Mouse (Mus musculus) C2C12 (cell line): ENCODE data around the gene Gm38392. TPM values are rescaled to one million over a fixed set of nuclear protein-coding genes. Genes with fewer than 3 reads are reported as not detected.
A peak's percentile ranks its signal among the peaks of the same experiment; 100 is the strongest.

Experiments
- H3K27me3 ChIP-seq: one replicate; pipeline ENCODE4 v1.6.1; 2011; ENCODE audit not compliant: control insufficient read depth, insufficient read depth, insufficient read length
- H3K36me3 ChIP-seq: one replicate; pipeline ENCODE4 v1.6.1; 2011; ENCODE audit not compliant: control insufficient read depth, insufficient read depth
- H3K4me3 ChIP-seq: one replicate; pipeline ENCODE4 v1.5.1; 2011; ENCODE audit warnings: mild to moderate bottlenecking, control low read depth; ENCODE audit not compliant: poor library complexity, insufficient read depth, severe bottlenecking
- H3K79me2 ChIP-seq: one replicate; pipeline ENCODE4 v1.6.1; 2011; ENCODE audit not compliant: control insufficient read depth, insufficient read depth
- H3K79me3 ChIP-seq: one replicate; pipeline ENCODE4 v1.6.1; 2011; ENCODE audit warnings: low read depth, control low read depth
- H3ac ChIP-seq: one replicate; pipeline ENCODE3; 2011; ENCODE audit warnings: low read depth; ENCODE audit not compliant: control insufficient read depth, insufficient read length
- CEBPB ChIP-seq: IDR thresholded peaks from one replicate; pipeline ENCODE4 v1.6.1; 2011; ENCODE audit warnings: low read depth, mild to moderate bottlenecking, control low read depth, moderate library complexity
- CTCF ChIP-seq: IDR thresholded peaks from one replicate; pipeline ENCODE4 v1.5.1; 2011; ENCODE audit not compliant: control insufficient read depth, insufficient read depth, insufficient read length
- FOSL1 ChIP-seq: IDR thresholded peaks from one replicate; pipeline ENCODE4 v1.8.0; 2011; ENCODE audit warnings: mild to moderate bottlenecking, low read length; ENCODE audit not compliant: poor library complexity, insufficient read depth, severe bottlenecking
- MAX ChIP-seq: IDR thresholded peaks from one replicate; pipeline ENCODE4 v1.6.1; 2011; ENCODE audit warnings: mild to moderate bottlenecking, control low read depth
- MYOD1 ChIP-seq: IDR thresholded peaks from one replicate; pipeline ENCODE4 v1.6.1; 2011; ENCODE audit warnings: low read depth; ENCODE audit not compliant: control insufficient read depth, insufficient read length
- MYOG ChIP-seq: IDR thresholded peaks from one replicate; pipeline ENCODE4 v1.6.1; 2011; ENCODE audit not compliant: control insufficient read depth, insufficient read length; ENCODE audit errors: extremely low read depth
- USF1 ChIP-seq: IDR thresholded peaks from one replicate; pipeline ENCODE4 v1.6.1; 2011; ENCODE audit warnings: low read depth, mild to moderate bottlenecking, control low read depth, moderate library complexity
- polyA plus RNA-seq: library from polyadenylated mRNA; unstranded; fragments of >200 nt; fragmentation: generic; extraction: Trizol; gene quantifications from one replicate; pipeline ENCODE4 v1.2.1, GENCODE M21; 2012; ENCODE audit warnings: missing spikeins

Gm38392 gene
- polyA plus RNA-seq, 1 experiment = not detected

- Histone ChIP-seq H3K79me3 (no peaks in the 10 kb centered on the region), H3K27me3 (peaks cover 38% of the 10 kb centered on the region), H3K79me2 (no peaks in the 10 kb centered on the region), H3K36me3 (no peaks in the 10 kb centered on the region), H3ac (no peak overlapping the region), H3K4me3 (no peak overlapping the region)
- peak; percentile 5 for TF ChIP-seq CTCF
- TF ChIP-seq MAX = no peak
Measured at GRCm38 (mm10) chr3:88235216-88235615, 51.8 kb downstream of the Gm38392 start.

GRCm38 (mm10) chr3:88234041-88234440 is 53.0 kb downstream of the Gm38392 start:
- TF ChIP-seq MYOG (no peak), USF1 (peak; percentile 63)
- no peaks in the 10 kb centered on the region for H3K79me2 ChIP-seq
- peaks cover 41% of the 10 kb centered on the region for H3K27me3 ChIP-seq
- H3ac ChIP-seq = no peak overlapping the region
- no peaks in the 10 kb centered on the region for H3K36me3 ChIP-seq
- no peak overlapping the region for H3K4me3 ChIP-seq
- no peaks in the 10 kb centered on the region for H3K79me3 ChIP-seq

- Histone ChIP-seq H3K4me3 (no peak overlapping the region), H3K36me3 (no peaks in the 10 kb centered on the region), H3K27me3 (peaks cover 43% of the 10 kb centered on the region), H3K79me3 (no peaks in the 10 kb centered on the region), H3ac (no peak overlapping the region), H3K79me2 (no peaks in the 10 kb centered on the region)
- TF ChIP-seq MAX (no peak), CTCF (no peak), FOSL1 (no peak)
Measured at GRCm38 (mm10) chr3:88232851-88233649, 54.0 kb downstream of the Gm38392 start.

GRCm38 (mm10) chr3:88232301-88232702 is 54.7 kb downstream of the Gm38392 start:
- TF ChIP-seq USF1 (no peak), MAX (no peak), MYOG (no peak), CTCF (no peak), CEBPB (no peak)

GRCm38 (mm10) chr3:88231061-88231641 is 55.9 kb downstream of the Gm38392 start:
- no peaks in the 10 kb centered on the region for H3K36me3 ChIP-seq
- TF ChIP-seq FOSL1 = no peak
- TF ChIP-seq CTCF = no peak

More at GRCm38 (mm10) chr3:88232301-88232702, 54.7 kb downstream of the Gm38392 start:
- no peak overlapping the region for H3ac ChIP-seq
- H3K4me3 ChIP-seq = no peak overlapping the region
- H3K79me2 ChIP-seq = no peaks in the 10 kb centered on the region
- no peaks in the 10 kb centered on the region for H3K79me3 ChIP-seq
- peaks cover 50% of the 10 kb centered on the region for H3K27me3 ChIP-seq
- no peaks in the 10 kb centered on the region for H3K36me3 ChIP-seq

GRCm38 (mm10) chr3:88230262-88231047 is 56.6 kb downstream of the Gm38392 start:
- Histone ChIP-seq H3K4me3 (no peak overlapping the region), H3K36me3 (no peaks in the 10 kb centered on the region), H3ac (no peak overlapping the region), H3K79me3 (no peaks in the 10 kb centered on the region), H3K79me2 (no peaks in the 10 kb centered on the region), H3K27me3 (peaks cover 61% of the 10 kb centered on the region)
- TF ChIP-seq MYOG (no peak), CEBPB (no peak), USF1 (no peak), MAX (no peak), MYOD1 (no peak), FOSL1 (no peak), CTCF (no peak)

More at GRCm38 (mm10) chr3:88231061-88231641, 55.9 kb downstream of the Gm38392 start:
- Histone ChIP-seq H3ac (no peak overlapping the region), H3K4me3 (no peak overlapping the region), H3K27me3 (peaks cover 55% of the 10 kb centered on the region), H3K79me3 (no peaks in the 10 kb centered on the region), H3K79me2 (no peaks in the 10 kb centered on the region)
